Mouse (Mus musculus) intestine, embryonic 15.5 days (tissue): Measurements from ENCODE around the gene Epb41l5. TPM values are rescaled to one million over a fixed set of nuclear protein-coding genes. Genes with fewer than 3 reads are reported as not detected.

Experiments
- ATAC-seq: fragments of 200-750 bp; cut with Nextera tagmentation; 2 replicates; pipeline ENCODE4 v1.8.0; 2017; ENCODE audit warnings: moderate TSS enrichment, moderate library complexity
- H3K27ac ChIP-seq: fragments of 300-500 bp; sonication (generic); 2 replicates; pipeline ENCODE4 v1.5.1; 2015; ENCODE audit warnings: mild to moderate bottlenecking, inconsistent platforms
- H3K27me3 ChIP-seq: fragments of 300-500 bp; sonication (generic); replicated peaks from 2 replicates; pipeline ENCODE4 v1.6.1; 2015; ENCODE audit warnings: inconsistent platforms
- H3K36me3 ChIP-seq: fragments of 300-500 bp; sonication (generic); 2 replicates; pipeline ENCODE4 v1.6.1; 2015; ENCODE audit warnings: inconsistent platforms
- H3K4me1 ChIP-seq: fragments of 300-500 bp; sonication (generic); replicated peaks from 2 replicates; pipeline ENCODE4 v1.6.1; 2015; ENCODE audit warnings: inconsistent platforms
- H3K4me2 ChIP-seq: fragments of 300-500 bp; sonication (generic); replicated peaks from 2 replicates; pipeline ENCODE4 v1.6.1; 2015; ENCODE audit warnings: mild to moderate bottlenecking, inconsistent platforms
- H3K4me3 ChIP-seq: fragments of 300-500 bp; sonication (generic); replicated peaks from 2 replicates; pipeline ENCODE4 v1.5.1; 2015; ENCODE audit warnings: inconsistent platforms
- H3K9ac ChIP-seq: fragments of 300-500 bp; sonication (generic); 2 replicates; pipeline ENCODE4 v1.6.1; 2015; ENCODE audit warnings: inconsistent platforms
- H3K9me3 ChIP-seq: fragments of 300-500 bp; sonication (generic); 2 replicates; pipeline ENCODE4 v1.6.1; 2016; ENCODE audit warnings: inconsistent platforms
- WGBS: fragments of 180-500 bp; shearing (Covaris S2); methylation state at CpG from one replicate; pipeline ENCODE4 v1.1.7; 2015; 5-methylcytosine and 5-hydroxymethylcytosine counted together
- polyA plus RNA-seq: library from polyadenylated mRNA; unstranded; fragments of >200 nt; fragmentation: Nextera tagmentation; extraction: Ambion mirVana; gene quantifications from 2 replicates; pipeline ENCODE4 v1.2.1, GENCODE M21; 2015

The Epb41l5 gene
- polyA plus RNA-seq, result 38.6 and 39.4 TPM in 2 replicates

DNA sequence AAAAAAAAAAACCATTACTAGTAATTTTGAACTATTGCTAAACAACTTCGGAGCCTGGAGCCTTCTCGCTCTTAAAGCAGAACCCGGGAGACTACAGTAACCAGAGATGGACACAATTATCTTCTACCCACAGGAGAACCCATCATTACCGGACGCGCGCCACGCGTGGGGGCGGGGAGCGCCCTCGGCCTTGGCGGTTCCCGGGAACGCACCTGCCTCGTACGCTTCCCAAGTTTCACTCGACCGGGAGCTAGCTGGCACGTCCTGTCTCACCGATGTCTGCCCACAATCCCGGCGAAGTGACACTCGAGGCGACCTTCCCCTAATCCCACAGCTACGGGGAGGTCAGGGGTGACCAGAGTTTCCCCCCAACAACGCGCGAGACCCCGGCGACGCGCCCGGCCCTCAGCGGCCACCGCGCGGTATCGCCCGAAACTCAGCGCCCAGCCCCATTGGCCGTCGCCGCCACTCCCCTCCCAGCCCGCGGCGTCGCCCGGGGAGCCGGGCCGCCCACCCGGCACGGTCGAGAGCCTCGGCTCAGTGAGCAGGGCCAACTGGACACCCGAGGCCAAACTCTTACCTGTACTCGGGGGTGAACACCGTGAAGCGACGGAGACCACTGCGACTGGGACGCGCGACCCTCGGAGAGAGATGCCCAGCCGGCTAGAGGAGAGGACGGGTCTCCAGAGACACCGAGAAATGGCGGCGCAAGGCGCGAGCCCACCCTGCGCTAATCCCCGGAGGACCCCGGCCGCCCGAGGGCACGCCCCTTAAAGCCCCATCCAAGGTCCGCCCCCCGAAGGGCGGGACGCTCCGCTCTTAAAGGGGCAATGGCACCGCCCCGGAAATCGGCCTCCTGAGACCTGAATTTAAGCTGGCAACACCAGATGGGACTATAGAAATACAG is at the start of gene Epb41l5:
Gene Epb41l5 (minus strand): TSS at position 796 of the 907 bp plus-strand sequence.
- Histone ChIP-seq H3K27ac (peak within 1 kb of the TSS; percentile 96), H3K4me2 (peak within 1 kb of the TSS; percentile 77), H3K9ac (peak within 1 kb of the TSS; percentile 65), H3K9me3 (no peaks in the 10 kb centered on the region), H3K36me3 (no peaks in the 10 kb centered on the region), H3K4me1 (no peaks in the 10 kb centered on the region), H3K27me3 (no peaks in the 10 kb centered on the region), H3K4me3 (peak within 1 kb of the TSS; percentile 86)
- ATAC-seq, result peak; percentile 97
- under 1% methylated on average over 86 of the region's 86 CpGs for WGBS

DNA sequence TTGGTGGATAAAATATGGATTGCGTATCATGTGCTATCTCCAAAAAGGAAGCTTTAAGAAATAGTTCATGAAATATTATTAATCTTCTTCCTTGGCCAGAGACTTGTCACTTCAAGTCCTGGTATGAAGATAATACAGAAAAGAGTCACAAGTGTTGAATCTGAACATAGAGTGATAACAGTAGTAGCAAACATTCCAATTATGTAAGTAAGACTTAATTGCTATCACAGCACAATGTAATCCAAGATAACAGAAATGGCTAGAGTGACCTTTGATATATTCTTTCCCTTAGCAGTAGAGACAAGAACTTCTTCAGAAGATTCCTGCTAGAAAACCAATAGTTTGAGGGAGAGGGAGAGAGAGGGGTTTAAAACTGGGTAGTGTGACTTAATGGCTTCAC is 48.1 kb upstream of the Epb41l5 start:
- 100% methylated on average over 1 of the region's 1 CpGs for WGBS
- no peak for ATAC-seq
- H3K36me3 ChIP-seq, result no peaks in the 10 kb centered on the region
- H3K27me3 ChIP-seq, result no peaks in the 10 kb centered on the region
- H3K4me3 ChIP-seq, result no peak overlapping the region
- no peak overlapping the region for H3K27ac ChIP-seq
- H3K4me1 ChIP-seq, result no peaks in the 10 kb centered on the region
- H3K9ac ChIP-seq, result no peak overlapping the region
- no peaks in the 10 kb centered on the region for H3K9me3 ChIP-seq
- H3K4me2 ChIP-seq, result no peak overlapping the region

DNA sequence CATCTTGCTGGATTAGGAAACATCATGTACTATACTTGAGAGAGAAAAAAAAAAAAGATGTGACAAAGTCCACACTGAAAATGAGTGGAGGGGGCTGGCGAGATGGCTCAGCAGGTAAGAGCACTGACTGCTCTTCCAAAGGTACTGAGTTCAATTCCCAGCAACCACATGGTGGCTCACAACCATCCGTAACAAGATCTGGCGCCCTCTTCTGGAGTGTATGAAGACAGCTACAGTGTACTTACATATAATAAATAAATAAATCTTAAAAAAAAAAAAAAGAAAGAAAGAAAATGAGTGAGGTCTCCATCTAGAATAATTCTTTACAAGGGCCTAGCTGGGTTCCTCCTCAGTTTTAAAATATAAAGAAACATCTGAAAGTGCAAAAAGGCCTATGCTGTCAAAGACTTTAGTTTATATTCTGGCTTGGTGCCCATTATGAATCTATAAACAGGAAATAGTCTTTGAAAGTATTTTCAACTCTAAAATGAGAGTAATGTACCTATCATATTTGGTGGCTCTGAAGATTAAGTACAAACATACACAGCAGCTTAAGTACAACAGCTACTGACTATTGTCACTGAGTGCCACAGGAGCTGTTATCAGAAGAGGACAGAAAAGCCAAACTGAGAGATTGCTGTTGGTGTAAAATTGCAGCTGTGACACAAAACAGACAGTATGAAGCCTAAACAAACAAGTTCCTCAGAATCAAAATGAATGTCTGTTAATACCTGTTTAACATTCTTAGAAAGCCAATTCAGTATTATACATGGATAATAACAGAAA is 37.2 kb upstream of the Epb41l5 start:
- Histone ChIP-seq H3K4me2 (no peak overlapping the region), H3K27me3 (no peaks in the 10 kb centered on the region), H3K4me1 (no peaks in the 10 kb centered on the region), H3K4me3 (no peak overlapping the region), H3K9me3 (no peaks in the 10 kb centered on the region), H3K27ac (no peak overlapping the region), H3K36me3 (no peaks in the 10 kb centered on the region), H3K9ac (no peak overlapping the region)
- ATAC-seq, result no peak
- 91% methylated on average over 3 of the region's 3 CpGs for WGBS

DNA sequence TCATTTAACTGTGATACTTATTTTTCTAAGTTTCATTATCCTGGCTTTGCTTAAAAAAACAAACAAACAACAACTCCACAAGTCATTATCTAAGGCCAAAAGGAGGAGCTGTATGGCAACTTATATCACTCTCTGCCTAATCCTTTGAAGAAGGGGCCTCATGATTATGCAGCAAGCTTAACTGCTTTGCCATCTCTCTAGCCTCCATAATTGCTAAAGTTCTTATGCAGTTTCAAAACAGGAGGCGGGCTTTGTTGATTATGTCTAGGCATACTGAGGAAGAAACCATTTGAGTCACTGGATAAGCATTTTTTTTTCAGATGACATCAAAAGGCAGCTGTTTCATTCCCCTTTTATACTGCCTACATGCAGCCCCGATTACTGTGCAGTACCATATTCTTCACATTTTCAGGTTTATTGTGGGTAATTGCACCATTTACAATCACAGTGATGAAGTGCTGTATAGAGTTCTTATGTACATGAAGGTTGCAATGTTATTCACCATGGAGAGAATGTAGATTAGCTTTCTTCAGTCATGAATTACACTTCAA is 32.9 kb upstream of the Epb41l5 start:
- WGBS, result 79% methylated on average over 2 of the region's 2 CpGs
- Histone ChIP-seq H3K27me3 (no peaks in the 10 kb centered on the region), H3K4me1 (no peaks in the 10 kb centered on the region), H3K4me2 (no peak overlapping the region), H3K4me3 (no peak overlapping the region), H3K27ac (no peak overlapping the region), H3K9me3 (no peaks in the 10 kb centered on the region), H3K9ac (no peak overlapping the region), H3K36me3 (no peaks in the 10 kb centered on the region)
- no peak for ATAC-seq

DNA sequence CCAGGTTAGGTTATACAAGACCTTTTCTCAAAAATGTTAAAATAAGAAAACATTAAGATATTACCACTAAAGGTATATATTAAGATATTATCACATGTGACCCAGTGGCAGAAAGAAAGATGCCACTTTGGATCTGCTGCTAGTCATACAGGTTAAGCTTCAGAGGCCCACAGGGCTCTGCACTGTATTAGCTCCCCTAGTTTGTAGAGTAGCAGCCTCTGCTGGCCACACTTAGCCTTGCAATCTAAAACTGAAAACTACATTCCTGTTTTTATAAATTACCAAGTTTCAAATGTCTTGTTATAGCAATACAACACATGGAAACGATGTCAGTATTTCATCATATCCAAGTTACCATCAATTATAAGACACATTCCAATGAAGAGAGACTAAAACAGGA is 26.2 kb upstream of the Epb41l5 start:
- Histone ChIP-seq H3K36me3 (no peaks in the 10 kb centered on the region), H3K4me1 (no peaks in the 10 kb centered on the region), H3K9me3 (no peaks in the 10 kb centered on the region), H3K4me2 (no peak overlapping the region), H3K9ac (no peak overlapping the region), H3K27ac (no peak overlapping the region), H3K27me3 (no peaks in the 10 kb centered on the region), H3K4me3 (no peak overlapping the region)
- 80% methylated on average over 1 of the region's 1 CpGs for WGBS
- peak; percentile 63; the same call in 1 of the 2 replicates for ATAC-seq

DNA sequence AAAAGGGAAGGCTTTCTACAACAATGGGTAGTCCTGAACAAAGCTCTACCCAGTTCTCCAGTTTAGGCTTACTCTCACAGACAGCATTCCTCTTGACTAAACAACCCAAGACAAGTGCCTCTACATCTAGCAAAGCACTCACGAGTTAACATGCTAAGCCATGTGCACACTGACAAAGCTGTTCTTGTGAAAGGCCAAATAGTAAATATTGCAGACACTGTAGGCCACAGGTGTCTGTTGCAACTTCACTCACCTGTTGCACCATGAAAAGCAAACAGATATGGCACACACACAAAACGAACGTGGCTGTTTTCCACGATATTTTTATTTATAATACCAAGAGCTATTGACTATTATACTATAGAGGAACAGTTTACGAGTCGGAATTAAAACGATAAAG is 18.1 kb upstream of the Epb41l5 start:
- no peak overlapping the region for H3K27ac ChIP-seq
- no peaks in the 10 kb centered on the region for H3K27me3 ChIP-seq
- ATAC-seq, result no peak
- no peak overlapping the region for H3K9ac ChIP-seq
- H3K9me3 ChIP-seq, result no peaks in the 10 kb centered on the region
- no peak overlapping the region for H3K4me2 ChIP-seq
- no peaks in the 10 kb centered on the region for H3K36me3 ChIP-seq
- 85% methylated on average over 7 of the region's 7 CpGs for WGBS
- no peaks in the 10 kb centered on the region for H3K4me1 ChIP-seq
- H3K4me3 ChIP-seq, result no peak overlapping the region

DNA sequence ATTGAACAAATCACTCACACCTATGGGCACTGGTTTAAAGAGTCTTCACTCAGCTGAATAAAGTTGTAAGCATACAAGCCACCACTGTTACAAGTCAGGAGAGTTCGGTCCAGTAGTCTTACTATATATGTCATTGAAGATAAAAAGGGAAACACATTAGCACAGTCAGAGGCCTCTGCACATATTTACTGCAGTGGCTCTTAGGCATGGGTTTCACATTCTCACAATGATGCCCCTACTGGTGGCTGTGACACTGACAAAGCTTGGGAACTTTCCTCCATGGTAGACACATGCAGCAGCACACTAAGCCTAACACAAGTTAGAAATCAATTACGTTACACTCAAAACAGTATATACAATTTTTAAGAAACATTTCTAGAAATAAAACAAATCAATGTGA is 5.5 kb upstream of the Epb41l5 start:
- H3K27me3 ChIP-seq, result no peaks in the 10 kb centered on the region
- H3K9me3 ChIP-seq, result no peaks in the 10 kb centered on the region
- 97% methylated on average over 2 of the region's 2 CpGs for WGBS
- H3K4me3 ChIP-seq, result no peak overlapping the region
- no peak overlapping the region for H3K4me2 ChIP-seq
- no peak overlapping the region for H3K9ac ChIP-seq
- no peaks in the 10 kb centered on the region for H3K4me1 ChIP-seq
- ATAC-seq, result no peak
- H3K27ac ChIP-seq, result no peak overlapping the region
- H3K36me3 ChIP-seq, result no peaks in the 10 kb centered on the region

DNA sequence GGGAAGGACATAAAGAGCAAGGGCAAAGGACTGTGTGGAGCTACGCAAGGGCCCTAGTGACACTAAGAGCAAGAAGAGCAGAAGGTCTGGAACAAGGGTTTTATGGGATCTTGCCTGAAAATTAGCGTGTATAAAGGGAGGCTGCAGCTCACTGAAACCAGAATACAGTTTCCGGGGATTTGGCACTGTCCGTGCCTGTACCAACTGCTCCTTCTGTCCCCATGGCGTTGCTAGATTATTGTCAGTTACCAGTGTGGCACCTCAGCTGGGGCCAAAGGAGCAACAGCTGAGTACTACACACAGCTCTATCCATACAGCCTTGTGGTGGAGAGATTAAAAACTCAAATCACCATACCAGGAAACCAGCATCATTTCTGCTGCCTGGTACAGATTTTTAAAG is 1.6 kb upstream of the Epb41l5 start:
- H3K36me3 ChIP-seq, result no peaks in the 10 kb centered on the region
- no peak overlapping the region for H3K9ac ChIP-seq
- WGBS, result 85% methylated on average over 5 of the region's 5 CpGs
- no peak overlapping the region for H3K4me2 ChIP-seq
- no peaks in the 10 kb centered on the region for H3K4me1 ChIP-seq
- H3K4me3 ChIP-seq, result no peak overlapping the region
- H3K9me3 ChIP-seq, result no peaks in the 10 kb centered on the region
- no peak for ATAC-seq
- H3K27me3 ChIP-seq, result no peaks in the 10 kb centered on the region
- no peak overlapping the region for H3K27ac ChIP-seq

DNA sequence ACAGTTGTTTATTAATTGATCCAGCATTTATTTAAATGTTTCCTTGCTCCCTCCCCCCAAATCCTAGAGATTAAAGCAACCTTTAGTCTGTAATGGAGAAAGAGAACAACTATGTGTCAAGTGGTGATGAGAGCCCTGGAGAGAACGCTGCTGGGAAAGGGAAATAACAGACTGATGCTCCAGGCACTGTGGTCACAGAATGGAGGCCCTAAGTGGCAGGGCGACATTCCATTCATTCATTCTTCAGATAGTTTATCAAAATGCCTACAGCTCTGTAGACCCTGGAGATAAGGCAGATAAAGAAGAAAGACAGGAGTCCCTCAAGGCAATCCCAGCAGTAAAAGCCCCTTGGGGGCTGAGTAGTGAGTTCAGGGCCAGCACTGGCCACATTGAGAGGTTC is 827 bp upstream of the Epb41l5 start:
- Histone ChIP-seq H3K4me2 (no peak overlapping the region), H3K4me1 (no peaks in the 10 kb centered on the region), H3K9me3 (no peaks in the 10 kb centered on the region), H3K4me3 (no peak overlapping the region), H3K9ac (no peak overlapping the region), H3K36me3 (no peaks in the 10 kb centered on the region), H3K27ac (no peak overlapping the region), H3K27me3 (no peaks in the 10 kb centered on the region)
- 36% methylated on average over 2 of the region's 2 CpGs for WGBS
- ATAC-seq, result no peak

DNA sequence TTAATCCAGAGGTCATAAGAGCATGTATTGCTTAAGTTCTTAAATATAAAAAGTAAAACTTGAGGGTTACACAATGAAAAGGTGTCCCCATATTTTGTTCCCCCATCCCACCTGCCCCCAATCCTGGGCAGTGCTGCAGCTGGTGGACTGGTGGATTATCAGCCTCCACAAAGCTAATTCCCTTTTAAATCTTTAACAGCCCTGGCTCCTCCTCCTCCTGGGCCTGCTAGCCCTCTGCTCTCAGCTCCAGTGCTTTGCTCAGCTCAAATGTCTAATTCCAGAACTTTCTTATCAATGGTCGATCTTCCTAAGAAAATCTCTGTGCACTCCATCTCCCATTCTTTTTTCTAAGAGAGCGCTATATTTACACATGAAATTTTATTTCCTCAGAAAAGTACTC is 2.4 kb downstream of the Epb41l5 start:
- Histone ChIP-seq H3K9me3 (no peaks in the 10 kb centered on the region), H3K4me2 (no peak overlapping the region), H3K27me3 (no peaks in the 10 kb centered on the region), H3K4me1 (0 out of 2 replicates have a peak, but pooled peaks cover 2% of the 10 kb centered on the region), H3K9ac (no peak overlapping the region), H3K4me3 (no peak overlapping the region), H3K36me3 (no peaks in the 10 kb centered on the region), H3K27ac (no peak overlapping the region)
- WGBS, result 57% methylated on average over 2 of the region's 2 CpGs
- no peak for ATAC-seq

DNA sequence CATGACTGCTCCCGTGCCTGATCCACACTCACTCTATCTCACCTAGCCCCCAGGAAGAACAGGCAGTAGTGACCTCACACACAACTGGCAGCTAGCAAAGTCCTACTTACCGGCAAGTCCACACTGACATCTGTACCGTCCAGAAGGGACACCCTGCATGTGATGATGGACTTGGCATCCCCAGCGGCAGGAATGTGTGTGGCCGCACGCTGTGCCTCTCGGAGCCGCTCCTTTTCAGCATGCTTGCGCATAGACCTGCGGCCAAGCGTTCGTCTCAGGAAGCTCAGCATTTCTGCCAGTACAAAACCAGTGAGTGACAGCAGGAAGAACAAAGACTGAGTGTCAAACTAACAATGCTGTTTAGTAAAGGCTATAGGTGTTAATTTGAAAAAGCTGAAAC is 6.4 kb downstream of the Epb41l5 start:
- H3K27me3 ChIP-seq, result no peaks in the 10 kb centered on the region
- no peak overlapping the region for H3K27ac ChIP-seq
- no peaks in the 10 kb centered on the region for H3K9me3 ChIP-seq
- ATAC-seq, result no peak
- H3K4me1 ChIP-seq, result 0 out of 2 replicates have a peak, but pooled peaks cover 2% of the 10 kb centered on the region
- WGBS, result 74% methylated on average over 12 of the region's 12 CpGs
- H3K4me3 ChIP-seq, result no peak overlapping the region
- no peak overlapping the region for H3K9ac ChIP-seq
- H3K4me2 ChIP-seq, result no peak overlapping the region
- H3K36me3 ChIP-seq, result no peaks in the 10 kb centered on the region

DNA sequence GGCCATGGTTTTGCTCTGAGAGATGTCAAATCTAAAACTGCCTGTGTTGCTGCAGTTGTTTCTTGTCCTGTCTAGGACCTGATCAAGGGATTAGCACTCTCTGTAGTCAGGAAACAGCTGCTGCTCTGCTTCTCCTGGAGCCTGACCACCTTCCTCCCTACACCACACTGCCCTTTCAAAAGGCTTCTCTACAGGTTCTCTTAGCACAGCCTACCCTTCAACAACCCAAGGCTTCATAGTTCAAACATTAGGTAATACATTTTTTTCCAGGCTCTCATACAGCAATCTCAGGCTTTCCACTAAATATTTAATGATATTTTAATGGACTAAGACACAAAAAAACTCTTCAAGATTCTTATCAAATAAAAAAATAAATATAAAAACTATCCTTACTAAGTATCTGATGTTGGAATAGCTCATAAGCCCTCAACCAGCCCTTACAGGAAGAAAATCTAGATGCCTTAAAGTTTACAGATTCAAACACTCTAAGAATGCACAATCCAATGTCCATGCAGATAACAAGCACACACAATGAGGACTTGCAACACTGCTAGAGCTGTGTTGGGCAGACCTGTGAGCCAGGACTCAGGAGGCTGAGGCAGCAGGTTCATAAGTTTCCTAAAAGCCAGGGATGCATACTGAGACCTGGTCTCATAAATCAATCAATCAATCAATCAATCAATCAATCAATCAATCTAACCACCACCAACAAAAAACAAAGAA is 7.5 kb downstream of the Epb41l5 start:
- no peak overlapping the region for H3K27ac ChIP-seq
- H3K36me3 ChIP-seq, result no peaks in the 10 kb centered on the region
- H3K27me3 ChIP-seq, result no peaks in the 10 kb centered on the region
- no peak overlapping the region for H3K4me2 ChIP-seq
- peak; percentile 46; the same call in 1 of the 2 replicates for ATAC-seq
- H3K4me3 ChIP-seq, result no peak overlapping the region
- no peak overlapping the region for H3K9ac ChIP-seq
- 0 out of 2 replicates have a peak, but pooled peaks cover 2% of the 10 kb centered on the region for H3K4me1 ChIP-seq
- no peaks in the 10 kb centered on the region for H3K9me3 ChIP-seq
